Mouse (Mus musculus): ENCODE results near the gene Cenpb.

DNA sequence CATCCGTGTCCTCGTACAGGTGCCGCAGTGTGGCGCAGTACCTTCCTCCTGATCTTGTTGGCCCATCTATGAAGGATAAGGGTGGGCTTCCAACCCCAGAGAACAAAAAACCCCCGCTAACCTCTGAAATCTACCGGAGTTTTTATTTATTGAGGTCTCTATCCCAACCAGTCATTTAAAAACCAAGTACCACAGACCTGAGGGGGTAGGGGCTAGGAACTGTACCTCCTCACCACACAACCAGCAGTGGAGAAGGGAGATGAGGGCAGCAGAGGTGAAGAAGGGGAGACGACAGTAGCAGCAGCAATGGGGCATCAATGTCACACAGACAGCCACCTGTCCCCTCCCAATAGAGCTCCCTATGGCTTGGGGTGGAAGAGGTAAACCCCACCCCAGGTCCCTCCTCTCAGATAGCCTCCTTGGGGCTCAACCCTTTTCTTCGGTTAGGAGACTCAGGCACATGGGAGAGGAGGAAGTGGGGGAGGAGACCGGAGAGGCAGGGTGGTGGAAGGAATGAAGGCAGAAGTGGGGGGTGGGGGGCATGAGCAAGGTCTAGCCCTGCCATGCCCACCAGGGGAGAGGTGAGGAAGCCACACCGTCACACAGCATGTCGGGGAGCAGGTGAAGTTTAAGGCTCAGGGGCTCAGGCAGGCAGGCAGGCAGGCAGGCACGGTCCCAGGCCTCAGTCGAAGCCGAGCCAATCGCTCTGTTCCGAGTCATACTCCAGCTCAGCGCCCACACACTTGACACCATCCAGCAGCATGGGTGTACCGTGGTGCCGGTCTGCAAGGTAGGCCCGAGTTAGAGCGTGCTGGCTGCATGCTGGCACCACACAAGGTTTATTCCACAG is 33.4 kb downstream of the Cenpb start:
- TF ChIP-seq USF1 (IDR thresholded peaks at IDR 0.05; ENCODE audit: low read depth) (no peak), TCF12 (IDR thresholded peaks at IDR 0.05; ENCODE audit: insufficient read depth, poor library complexity, severe bottlenecking) (no peak), POLR2A (IDR thresholded peaks at IDR 0.05; ENCODE audit: insufficient read length, low read depth) (no peak), MAX (IDR thresholded peaks at IDR 0.05; ENCODE audit: low read depth) (no peak)

Data from myocyte (in vitro differentiated cells).